Mouse (Mus musculus) kidney, postnatal 0 days (tissue): ENCODE data around the gene Fam161b. TPM values are rescaled to one million over a fixed set of nuclear protein-coding genes. Genes with fewer than 3 reads are reported as not detected.
A peak's percentile ranks its signal among the peaks of the same experiment; 100 is the strongest.

Experiments used
- ATAC-seq: fragments of 200-750 bp; cut with Nextera tagmentation; replicated peaks from 2 replicates; pipeline ENCODE4 v1.8.0; 2017; ENCODE audit warnings: low read depth, moderate number of reproducible peaks, moderate TSS enrichment, moderate library complexity; ENCODE audit not compliant: low FRiP score
- DNase-seq: peaks from one replicate; pipeline ENCODE4 v3.0.0-alpha.2; 2016; ENCODE audit warnings: low spot score
- H3K27ac ChIP-seq: fragments of 300-500 bp; sonication (generic); 2 replicates; pipeline ENCODE4 v1.5.1; 2014; ENCODE audit warnings: mild to moderate bottlenecking
- H3K27me3 ChIP-seq: fragments of 300-500 bp; sonication (generic); 2 replicates; pipeline ENCODE4 v1.6.1; 2014; ENCODE audit warnings: low read length, mixed read lengths; ENCODE audit not compliant: insufficient read depth
- H3K36me3 ChIP-seq: fragments of 300-500 bp; sonication (generic); 2 replicates; pipeline ENCODE4 v1.6.1; 2014; ENCODE audit warnings: low read length, mixed read lengths; ENCODE audit not compliant: insufficient read depth
- H3K4me1 ChIP-seq: fragments of 300-500 bp; sonication (generic); replicated peaks from 2 replicates; pipeline ENCODE4 v1.6.1; 2014; ENCODE audit warnings: antibody characterized with exemption, low read length, mixed read lengths; ENCODE audit not compliant: insufficient read depth
- H3K4me2 ChIP-seq: fragments of 300-500 bp; sonication (generic); 2 replicates; pipeline ENCODE4 v1.6.1; 2014; ENCODE audit warnings: mild to moderate bottlenecking, low read length, moderate library complexity, mixed read lengths
- H3K4me3 ChIP-seq: fragments of 300-500 bp; sonication (generic); replicated peaks from 2 replicates; pipeline ENCODE4 v1.5.1; 2014; ENCODE audit warnings: low read depth, low read length
- H3K9ac ChIP-seq: fragments of 300-500 bp; sonication (generic); 2 replicates; pipeline ENCODE4 v1.6.1; 2014; ENCODE audit warnings: low read depth, low read length
- H3K9me3 ChIP-seq: fragments of 300-500 bp; sonication (generic); replicated peaks from 2 replicates; pipeline ENCODE4 v1.6.1; 2016; ENCODE audit warnings: low read length, inconsistent platforms, mixed read lengths
- CTCF ChIP-seq: IDR thresholded peaks from 2 replicates; pipeline ENCODE4 v1.5.1; 2016; ENCODE audit warnings: antibody characterized with exemption, low read depth, mild to moderate bottlenecking, moderate library complexity
- WGBS: fragments of 180-500 bp; shearing (Covaris S2); extraction: QIAGEN DNeasy Blood & Tissue Kit; methylation state at CpG from one replicate; pipeline ENCODE4 v1.1.7; 2014; 5-methylcytosine and 5-hydroxymethylcytosine counted together
- polyA plus RNA-seq: library from polyadenylated mRNA; unstranded; fragments of >200 nt; fragmentation: Nextera tagmentation; extraction: Ambion mirVana; gene quantifications from 2 replicates; pipeline ENCODE4 v1.2.1, GENCODE M21; 2015

Gene Fam161b
- polyA plus RNA-seq, 1 experiment from 2014 or later: 2.1 TPM

- Histone ChIP-seq H3K27ac (peak overlapping the region; percentile 73), H3K27me3 (no peaks in the 10 kb centered on the region), H3K9ac (no peak overlapping the region), H3K4me1 (0 out of 2 replicates have a peak, but pooled peaks cover 3% of the 10 kb centered on the region), H3K4me3 (no peak overlapping the region), H3K9me3 (no peaks in the 10 kb centered on the region), H3K36me3 (no peaks in the 10 kb centered on the region), H3K4me2 (0 out of 2 replicates have a peak overlapping the region, but pooled peaks have one; percentile 27)
- 37% methylated on average over 9 of the region's 9 CpGs for WGBS
- ATAC-seq (peak; percentile 69), DNase-seq (peak; percentile 39)
- no peak for TF ChIP-seq CTCF
Measured at GRCm38 (mm10) chr12:84402923-84403322, 41.3 kb upstream of the Fam161b start.

DNA sequence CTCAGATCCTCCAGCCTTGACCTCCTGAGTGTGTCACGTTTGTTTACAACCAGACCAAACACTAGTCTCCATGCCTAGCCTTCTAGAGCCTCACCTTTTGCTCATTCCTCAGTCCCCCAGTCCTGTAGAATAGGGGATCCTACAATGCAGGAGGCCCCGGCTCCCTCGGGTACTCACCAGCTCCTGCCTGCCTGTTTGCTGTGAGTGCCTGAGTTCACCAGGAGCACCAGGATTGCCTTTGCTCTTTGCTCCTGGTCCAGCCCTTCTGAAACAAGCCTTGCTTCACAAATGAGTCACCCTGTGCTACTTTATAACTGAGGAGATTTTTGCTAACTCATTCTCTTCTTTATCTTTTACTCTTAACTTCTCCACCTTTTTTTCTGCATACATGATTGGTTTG is 39.0 kb upstream of the Fam161b start:
- 58% methylated on average over 3 of the region's 3 CpGs for WGBS
- DNase-seq (peak; percentile 25), ATAC-seq (peak; percentile 38; the same call in 1 of the 2 replicates)
- Histone ChIP-seq H3K4me1 (no peaks in the 10 kb centered on the region), H3K27ac (peak overlapping the region; percentile 82), H3K27me3 (no peaks in the 10 kb centered on the region), H3K4me2 (peak overlapping the region; percentile 21; the same call in 1 of the 2 replicates), H3K9ac (no peak overlapping the region), H3K4me3 (no peak overlapping the region), H3K36me3 (no peaks in the 10 kb centered on the region; the same call in 1 of the 2 replicates), H3K9me3 (no peaks in the 10 kb centered on the region)
- TF ChIP-seq CTCF: no peak

GRCm38 (mm10) chr12:84400068-84400467 is 38.4 kb upstream of the Fam161b start:
- H3K4me1 ChIP-seq: no peaks in the 10 kb centered on the region
- 0 out of 2 replicates have a peak overlapping the region, but pooled peaks have one; percentile 18 for H3K9ac ChIP-seq
- no peaks in the 10 kb centered on the region; the same call in 1 of the 2 replicates for H3K36me3 ChIP-seq
- WGBS: 75% methylated on average over 3 of the region's 3 CpGs
- no peaks in the 10 kb centered on the region for H3K27me3 ChIP-seq
- ATAC-seq (no peak), DNase-seq (no peak)
- H3K4me2 ChIP-seq: peak overlapping the region; percentile 21; the same call in 1 of the 2 replicates
- no peaks in the 10 kb centered on the region for H3K9me3 ChIP-seq
- H3K4me3 ChIP-seq: no peak overlapping the region
- TF ChIP-seq CTCF: no peak
- H3K27ac ChIP-seq: peak overlapping the region; percentile 82

- no peak for DNase-seq
- Histone ChIP-seq H3K9me3 (no peaks in the 10 kb centered on the region), H3K4me3 (no peak overlapping the region), H3K27me3 (no peaks in the 10 kb centered on the region), H3K4me1 (no peaks in the 10 kb centered on the region), H3K9ac (0 out of 2 replicates have a peak overlapping the region, but pooled peaks have one; percentile 18), H3K4me2 (peak overlapping the region; percentile 21; the same call in 1 of the 2 replicates), H3K36me3 (no peaks in the 10 kb centered on the region; the same call in 1 of the 2 replicates), H3K27ac (peak overlapping the region; percentile 82)
- ATAC-seq: no peak
- WGBS: 51% methylated on average over 9 of the region's 9 CpGs
- no peak for TF ChIP-seq CTCF
Measured at GRCm38 (mm10) chr12:84399663-84400062, 38.0 kb upstream of the Fam161b start.

- no peaks in the 10 kb centered on the region for H3K9me3 ChIP-seq
- H3K4me3 ChIP-seq: no peak overlapping the region
- no peak for ATAC-seq
- H3K27ac ChIP-seq: peak overlapping the region; percentile 82
- H3K4me2 ChIP-seq: peak overlapping the region; percentile 21; the same call in 1 of the 2 replicates
- WGBS: 79% methylated on average over 9 of the region's 9 CpGs
- no peak overlapping the region for H3K9ac ChIP-seq
- TF ChIP-seq CTCF: no peak
- no peaks in the 10 kb centered on the region for H3K27me3 ChIP-seq
- no peaks in the 10 kb centered on the region; the same call in 1 of the 2 replicates for H3K36me3 ChIP-seq
- H3K4me1 ChIP-seq: no peaks in the 10 kb centered on the region
- DNase-seq: no peak
Measured at GRCm38 (mm10) chr12:84399135-84399534, 37.5 kb upstream of the Fam161b start.

- H3K4me3 ChIP-seq: no peak overlapping the region
- no peak overlapping the region for H3K27ac ChIP-seq
- TF ChIP-seq CTCF: no peak
- no peaks in the 10 kb centered on the region for H3K4me1 ChIP-seq
- H3K9ac ChIP-seq: no peak overlapping the region
- H3K36me3 ChIP-seq: no peaks in the 10 kb centered on the region; the same call in 1 of the 2 replicates
- no peak for DNase-seq
- H3K27me3 ChIP-seq: no peaks in the 10 kb centered on the region
- no peak for ATAC-seq
- WGBS: 69% methylated on average over 5 of the region's 5 CpGs
- no peaks in the 10 kb centered on the region for H3K9me3 ChIP-seq
- H3K4me2 ChIP-seq: no peak overlapping the region
Measured at GRCm38 (mm10) chr12:84398629-84399028, 37.0 kb upstream of the Fam161b start.
